Mouse (Mus musculus) megakaryocyte progenitor cell, adult 5-6 weeks (primary cell): Measurements from ENCODE around the gene Pax1. TPM values are rescaled to one million over a fixed set of nuclear protein-coding genes. Genes with fewer than 3 reads are reported as not detected.

Experiments used
- ATAC-seq: replicated peaks from 2 replicates; pipeline ENCODE4 v1.8.0; 2016; ENCODE audit warnings: mild to moderate bottlenecking, moderate TSS enrichment, inconsistent platforms; ENCODE audit not compliant: poor library complexity
- total RNA-seq, 2 experiments: library from RNA; stranded (forward) in 1 of 2; stranded (reverse) in 1 of 2; fragments of 157-497, 149-512 nt in 1 of 2; fragments of 200-1000 nt in 1 of 2; gene quantifications; 2 replicates each; pipeline versions ENCODE4 v1.2.3 to v1.2.4; 2015 to 2017

Gene Pax1
- not detected in 2 replicates for total RNA-seq (2015)
- not detected in 2 replicates for total RNA-seq (2017)

GRCm38 (mm10) chr2:147361581-147361980 is at the start of gene Pax1:
TSS of gene Pax1 (plus strand) at chr2:147361925.
- ATAC-seq: no peak

- ATAC-seq: peak; percentile 96
Measured at GRCm38 (mm10) chr2:147321036-147321435, 40.7 kb upstream of the Pax1 start.

- ATAC-seq: no peak
Measured at GRCm38 (mm10) chr2:147325178-147325577, 36.5 kb upstream of the Pax1 start.

GRCm38 (mm10) chr2:147332731-147333130 is 29.0 kb upstream of the Pax1 start:
- no peak for ATAC-seq

- no peak for ATAC-seq
Measured at GRCm38 (mm10) chr2:147338729-147339128, 23.0 kb upstream of the Pax1 start.

- no peak for ATAC-seq
Measured at GRCm38 (mm10) chr2:147339796-147340195, 21.9 kb upstream of the Pax1 start.

GRCm38 (mm10) chr2:147342198-147342597 is 19.5 kb upstream of the Pax1 start:
- 0 out of 2 replicates have a peak, but pooled peaks have one; percentile 44 for ATAC-seq

- no peak for ATAC-seq
Measured at GRCm38 (mm10) chr2:147359716-147360115, 2.0 kb upstream of the Pax1 start.

- ATAC-seq: no peak
Measured at GRCm38 (mm10) chr2:147360401-147360800, 1.3 kb upstream of the Pax1 start.

- ATAC-seq: no peak
Measured at GRCm38 (mm10) chr2:147360856-147361255, 869 bp upstream of the Pax1 start.

- ATAC-seq: peak; percentile 67
Measured at GRCm38 (mm10) chr2:147362316-147362715, 591 bp downstream of the Pax1 start.

- ATAC-seq: no peak
Measured at GRCm38 (mm10) chr2:147363401-147364130, 1.8 kb downstream of the Pax1 start.

- ATAC-seq: no peak
Measured at GRCm38 (mm10) chr2:147364198-147364597, 2.5 kb downstream of the Pax1 start.

GRCm38 (mm10) chr2:147364982-147365907 is 3.5 kb downstream of the Pax1 start:
- ATAC-seq: 0 out of 2 replicates have a peak, but pooled peaks have one; percentile 13

- no peak for ATAC-seq
Measured at GRCm38 (mm10) chr2:147365908-147366630, 4.3 kb downstream of the Pax1 start.

GRCm38 (mm10) chr2:147367246-147367820 is 5.6 kb downstream of the Pax1 start:
- ATAC-seq: no peak

- no peak for ATAC-seq
Measured at GRCm38 (mm10) chr2:147367911-147368591, 6.3 kb downstream of the Pax1 start.

- ATAC-seq: no peak
Measured at GRCm38 (mm10) chr2:147369561-147369960, 7.8 kb downstream of the Pax1 start.

GRCm38 (mm10) chr2:147370091-147370490 is 8.4 kb downstream of the Pax1 start:
- no peak for ATAC-seq

GRCm38 (mm10) chr2:147371289-147371688 is 9.6 kb downstream of the Pax1 start:
- no peak for ATAC-seq
